Comparison of ENCODE assay signal across 19 mouse cellular contexts in genomic region chr10:8676722-8677121, GRCm38 (mm10).
"Had no signal": no experiment of that assay in that cellular context is flagged by ENCODE, and none has a peak within 500 bp of the region (broad histone marks: within the 10 kb centered on the region; RNA-seq: fewer than 3 reads in every experiment).

No protein-coding gene starts in this region.

- H3K4me3 ChIP-seq: kidney, embryonic 15.5 days; left cerebral cortex, adult 2 months; limb, embryonic 13.5 days; liver, embryonic 13.5 days; midbrain, embryonic 15.5 days; neural tube, embryonic 12.5 days; neural tube, embryonic 15.5 days had no signal

- DNase-seq: kidney, postnatal 10 days; kidney, postnatal 36 days; layer of hippocampus, postnatal 36 days; left cerebral cortex, postnatal 4 days; liver, embryonic 13.5 days; lung, adult 2 months; lung, postnatal 14 days; lung, postnatal 4 days; right cerebral cortex, adult 18-20 months; right cerebral cortex, postnatal 14 days; right cerebral cortex, postnatal 4 days; thymus, postnatal 25 days had no signal

- ATAC-seq: midbrain, embryonic 15.5 days had no signal

- H3K4me1 ChIP-seq: kidney, embryonic 15.5 days; limb, embryonic 13.5 days; liver, embryonic 13.5 days; midbrain, embryonic 15.5 days; neural tube, embryonic 12.5 days; neural tube, embryonic 15.5 days had no signal

- H3K27ac ChIP-seq: kidney, embryonic 15.5 days; left cerebral cortex, adult 2 months; limb, embryonic 13.5 days; liver, embryonic 13.5 days; midbrain, embryonic 15.5 days; neural tube, embryonic 12.5 days; neural tube, embryonic 15.5 days had no signal

- H3K36me3 ChIP-seq: kidney, embryonic 15.5 days; limb, embryonic 13.5 days; liver, embryonic 13.5 days; midbrain, embryonic 15.5 days; neural tube, embryonic 12.5 days; neural tube, embryonic 15.5 days had no signal

- H3K9me3 ChIP-seq: kidney, embryonic 15.5 days; limb, embryonic 13.5 days; liver, embryonic 13.5 days; midbrain, embryonic 15.5 days; neural tube, embryonic 12.5 days; neural tube, embryonic 15.5 days had no signal

- H3K4me2 ChIP-seq: kidney, embryonic 15.5 days; limb, embryonic 13.5 days; liver, embryonic 13.5 days; midbrain, embryonic 11.5 days; midbrain, embryonic 15.5 days; neural tube, embryonic 12.5 days; neural tube, embryonic 15.5 days had no signal

- H3K27me3 ChIP-seq: kidney, embryonic 15.5 days; limb, embryonic 13.5 days; liver, embryonic 13.5 days; midbrain, embryonic 15.5 days; neural tube, embryonic 12.5 days; neural tube, embryonic 15.5 days had no signal

- H3K9ac ChIP-seq: kidney, embryonic 15.5 days; limb, embryonic 13.5 days; liver, embryonic 13.5 days; midbrain, embryonic 15.5 days; neural tube, embryonic 12.5 days; neural tube, embryonic 15.5 days had no signal
